Comparison of ENCODE assay signal across 8 mouse cellular contexts in genomic region chr7:98171141-98172073, GRCm38 (mm10). TPM values are rescaled to one million over a fixed set of nuclear protein-coding genes. Genes with fewer than 3 reads are reported as not detected.
DNase-seq lines count a peak whose midpoint lies in the region; ATAC-seq and TF ChIP-seq lines count a peak whose summit lies in the region.

No protein-coding gene starts in this region.

- H3K9me3 ChIP-seq in heart, embryonic 12.5 days (replicated peaks) = no peaks in the 10 kb centered on the region
- no peaks in the 10 kb centered on the region for H3K9me3 ChIP-seq in limb, embryonic 14.5 days (ENCODE audit: control insufficient read depth, low read length)
- no peaks in the 10 kb centered on the region for H3K9me3 ChIP-seq in midbrain, embryonic 15.5 days

- no peak for TF ChIP-seq POLR2A in limb, embryonic 14.5 days (IDR thresholded peaks at IDR 0.05; ENCODE audit: borderline replicate concordance, extremely low read depth, insufficient read depth, insufficient read length)

- no peaks in the 10 kb centered on the region for H3K27me3 ChIP-seq in heart, embryonic 12.5 days (replicated peaks)
- H3K27me3 ChIP-seq in limb, embryonic 14.5 days (ENCODE audit: control insufficient read depth, insufficient read depth, low read length) = no peaks in the 10 kb centered on the region
- H3K27me3 ChIP-seq in midbrain, embryonic 15.5 days (replicated peaks) = no peaks in the 10 kb centered on the region

- no peak overlapping the region for H3K4me3 ChIP-seq in heart, embryonic 12.5 days
- H3K4me3 ChIP-seq in limb, embryonic 14.5 days (replicated peaks; ENCODE audit: low read length) = no peak overlapping the region
- no peak overlapping the region for H3K4me3 ChIP-seq in midbrain, embryonic 15.5 days

- peaks cover 37% of the 10 kb centered on the region for H3K4me1 ChIP-seq in heart, embryonic 12.5 days (replicated peaks)
- peaks cover 7% of the 10 kb centered on the region; the same call in 1 of the 2 replicates for H3K4me1 ChIP-seq in limb, embryonic 14.5 days (ENCODE audit: control insufficient read depth, insufficient read depth, low read length)
- H3K4me1 ChIP-seq in midbrain, embryonic 15.5 days = peaks cover 6% of the 10 kb centered on the region; the same call in 1 of the 2 replicates

- peak overlapping the region; percentile 61 for H3K27ac ChIP-seq in heart, embryonic 12.5 days (ENCODE audit: poor library complexity, severe bottlenecking)
- H3K27ac ChIP-seq in limb, embryonic 14.5 days (replicated peaks; ENCODE audit: low read depth, low read length) = no peak overlapping the region
- no peak overlapping the region for H3K27ac ChIP-seq in midbrain, embryonic 15.5 days

- H3K9ac ChIP-seq in heart, embryonic 12.5 days = no peak overlapping the region
- H3K9ac ChIP-seq in limb, embryonic 14.5 days (ENCODE audit: low read depth, low read length, severe bottlenecking) = no peak overlapping the region
- no peak overlapping the region for H3K9ac ChIP-seq in midbrain, embryonic 15.5 days

- WGBS in heart, embryonic 12.5 days = 55% methylated on average over 6 of the region's 6 CpGs
- WGBS in limb, embryonic 14.5 days = 38% methylated on average over 6 of the region's 6 CpGs
- WGBS in midbrain, embryonic 15.5 days = 71% methylated on average over 6 of the region's 6 CpGs

- H3K4me2 ChIP-seq in heart, embryonic 12.5 days = peak overlapping the region; percentile 18
- no peak overlapping the region for H3K4me2 ChIP-seq in limb, embryonic 14.5 days (replicated peaks; ENCODE audit: low read depth, low read length, severe bottlenecking)
- H3K4me2 ChIP-seq in midbrain, embryonic 15.5 days = no peak overlapping the region

- peak; percentile 21 to 38 for DNase-seq in left cerebral cortex, adult 18-20 months (ENCODE audit: low spot score in 2 of 2)
- DNase-seq in left cerebral cortex, adult 11 months (ENCODE audit: low spot score) = no peak
- DNase-seq in limb, embryonic 14.5 days (ENCODE audit: low spot score) = no peak
- no peak for DNase-seq in cerebellum, adult 9-11 months
- DNase-seq in layer of hippocampus, postnatal 25 days (ENCODE audit: extremely low spot score in 1 of 2, low spot score in 1 of 2) = no peak

- no peaks in the 10 kb centered on the region for H3K36me3 ChIP-seq in heart, embryonic 12.5 days
- no peaks in the 10 kb centered on the region for H3K36me3 ChIP-seq in limb, embryonic 14.5 days (ENCODE audit: control insufficient read depth, insufficient read depth, low read length)
- H3K36me3 ChIP-seq in midbrain, embryonic 15.5 days (replicated peaks) = no peaks in the 10 kb centered on the region

- peak; percentile 83 for ATAC-seq in common myeloid progenitor, adult 5-6 weeks (replicated peaks; ENCODE audit: low read depth, poor library complexity, severe bottlenecking)
- ATAC-seq in heart, embryonic 12.5 days (ENCODE audit: insufficient number of reproducible peaks, low FRiP score) = peak; percentile 90
- ATAC-seq in limb, embryonic 14.5 days (ENCODE audit: low FRiP score, low read depth) = peak; percentile 39; the same call in 1 of the 2 replicates
- ATAC-seq in midbrain, embryonic 15.5 days (replicated peaks) = 0 out of 2 replicates have a peak, but pooled peaks have one; percentile 32

RNA-seq across cellular contexts. Expression of gene Capn5, which starts 6.7 kb away (rescaled TPM):
- 10 to 100 TPM; 30.4 to 35.0 TPM for total RNA-seq in left cerebral cortex, adult 18-20 months (2021)
- total RNA-seq in common myeloid progenitor, adult 5-6 weeks (2017) = 10.6 and 15.1 TPM in 2 replicates
- polyA plus RNA-seq in heart, embryonic 12.5 days (2016; fragmentation: Nextera tagmentation; extraction: Ambion mirVana) = 7.4 and 8.0 TPM in 2 replicates
- 9.6 and 11.3 TPM in 2 replicates for polyA plus RNA-seq in limb, embryonic 14.5 days (2012; rRNA removed)
- polyA plus RNA-seq in limb, embryonic 14.5 days (2014; fragmentation: Nextera tagmentation; extraction: Ambion mirVana) = 5.6 and 6.5 TPM in 2 replicates
- 18.5 and 19.0 TPM in 2 replicates for polyA plus RNA-seq in midbrain, embryonic 15.5 days (2015; fragmentation: Nextera tagmentation; extraction: Ambion mirVana)
- 10 to 100 TPM; 45.4 to 50.8 TPM for total RNA-seq in layer of hippocampus, postnatal 25 days (2021)

RNA-seq across cellular contexts. Expression of gene Omp, which starts 26.1 kb away (rescaled TPM):
- under 1 TPM; 0.60 to 0.66 TPM for total RNA-seq in left cerebral cortex, adult 18-20 months (2021)
- 0.23 TPM in 1 of 2 replicates, not detected in the other for total RNA-seq in common myeloid progenitor, adult 5-6 weeks (2017)
- 0.19 and 0.20 TPM in 2 replicates for polyA plus RNA-seq in heart, embryonic 12.5 days (2016; fragmentation: Nextera tagmentation; extraction: Ambion mirVana)
- polyA plus RNA-seq in limb, embryonic 14.5 days (2012; rRNA removed) = 0.25 and 0.38 TPM in 2 replicates
- 0.17 and 0.18 TPM in 2 replicates for polyA plus RNA-seq in limb, embryonic 14.5 days (2014; fragmentation: Nextera tagmentation; extraction: Ambion mirVana)
- polyA plus RNA-seq in midbrain, embryonic 15.5 days (2015; fragmentation: Nextera tagmentation; extraction: Ambion mirVana) = 0.33 and 0.37 TPM in 2 replicates
- total RNA-seq in layer of hippocampus, postnatal 25 days (2021) = 1 to 10 TPM; 1.0 to 1.4 TPM

RNA-seq across cellular contexts. Expression of gene B3gnt6, which starts 27.9 kb away (rescaled TPM):
- total RNA-seq in left cerebral cortex, adult 18-20 months (2021) = under 1 TPM; 0.21 to 0.42 TPM
- total RNA-seq in common myeloid progenitor, adult 5-6 weeks (2017) = 0.87 TPM in 1 of 2 replicates, not detected in the other
- polyA plus RNA-seq in heart, embryonic 12.5 days (2016; fragmentation: Nextera tagmentation; extraction: Ambion mirVana) = 0.10 TPM in 1 of 2 replicates, not detected in the other
- 0.08 and 0.12 TPM in 2 replicates for polyA plus RNA-seq in limb, embryonic 14.5 days (2012; rRNA removed)
- polyA plus RNA-seq in limb, embryonic 14.5 days (2014; fragmentation: Nextera tagmentation; extraction: Ambion mirVana) = 0.14 TPM in 1 of 2 replicates, not detected in the other
- polyA plus RNA-seq in midbrain, embryonic 15.5 days (2015; fragmentation: Nextera tagmentation; extraction: Ambion mirVana) = 0.15 and 0.41 TPM in 2 replicates
- not detected for total RNA-seq in layer of hippocampus, postnatal 25 days (2021)

RNA-seq across cellular contexts. Expression of gene Myo7a, which starts 52.1 kb away (rescaled TPM):
- 10 to 100 TPM in 1 of 2 experiments, 1 to 10 TPM in 1; 9.9 to 10.3 TPM for total RNA-seq in left cerebral cortex, adult 18-20 months (2021)
- 7.4 and 7.5 TPM in 2 replicates for total RNA-seq in common myeloid progenitor, adult 5-6 weeks (2017)
- 13.6 and 14.4 TPM in 2 replicates for polyA plus RNA-seq in heart, embryonic 12.5 days (2016; fragmentation: Nextera tagmentation; extraction: Ambion mirVana)
- 18.1 and 24.0 TPM in 2 replicates for polyA plus RNA-seq in limb, embryonic 14.5 days (2012; rRNA removed)
- 8.1 and 11.3 TPM in 2 replicates for polyA plus RNA-seq in limb, embryonic 14.5 days (2014; fragmentation: Nextera tagmentation; extraction: Ambion mirVana)
- polyA plus RNA-seq in midbrain, embryonic 15.5 days (2015; fragmentation: Nextera tagmentation; extraction: Ambion mirVana) = 20.6 and 23.8 TPM in 2 replicates
- total RNA-seq in layer of hippocampus, postnatal 25 days (2021) = 10 to 100 TPM in 1 of 2 experiments, 1 to 10 TPM in 1; 8.6 to 12.1 TPM

Comparison
In these comparisons a context has a peak if more than half of its experiments do, and no peak if none do; other contexts are left out.
1. DNase-seq: peak in left cerebral cortex, adult 18-20 months (2 of 2); none in left cerebral cortex, adult 11 months (single experiment), limb, embryonic 14.5 days (single experiment), cerebellum, adult 9-11 months (single experiment) and layer of hippocampus, postnatal 25 days (0 of 2).
2. ATAC-seq: peak in every context shown above with its lines; median percentile 90 in heart, embryonic 12.5 days; 83 in common myeloid progenitor, adult 5-6 weeks; 39 in limb, embryonic 14.5 days; 32 in midbrain, embryonic 15.5 days.